Mouse (Mus musculus) gastrocnemius, postnatal 14 days (tissue): Measurements from ENCODE around the gene Mogs. TPM values are rescaled to one million over a fixed set of nuclear protein-coding genes. Genes with fewer than 3 reads are reported as not detected.

Experiments
- DNase-seq: peaks from one replicate; pipeline ENCODE4 v3.0.0; 2021; ENCODE audit warnings: mixed read lengths
- intact Hi-C: fragments of 180-260 bp; cut with DNase I; formaldehyde crosslinking; loops from one replicate; pipeline ENCODE4 v1.15.1; 2025; ENCODE audit warnings: low total_unique reads
- total RNA-seq, 2 experiments: library from RNA; stranded (reverse); gene quantifications; 2 replicates each; pipeline ENCODE4 v1.2.3; 2021

The Mogs gene
- total RNA-seq, 2 experiments from 2014 or later: 6.8 to 8.8 TPM

GRCm38 (mm10) chr6:83118825-83119733, 3.8 kb downstream of the Mogs start:
- no peak for DNase-seq

GRCm38 (mm10) chr6:83119734-83120051, 4.4 kb downstream of the Mogs start:
- DNase-seq: no peak
- intact Hi-C loops: loop anchor here (5.0 kb wide), 1 partner anchor 43 kb away; no protein-coding TSS in a partner anchor

More at GRCm38 (mm10) chr6:83118825-83119733, 3.8 kb downstream of the Mogs start:
- intact Hi-C loops: loop anchor here (5.0 kb wide), 1 partner anchor 43 kb away; no protein-coding TSS in a partner anchor

- intact Hi-C loops: no loop called here
Observed at GRCm38 (mm10) chr6:83120930-83121862, 5.9 kb downstream of the Mogs start, which contains the start of gene Wbp1. TSS of gene Wbp1 (minus strand) at chr6:83121559.

GRCm38 (mm10) chr6:83121863-83122710, 6.8 kb downstream of the Mogs start:
- intact Hi-C loops: no loop called here
- DNase-seq: peak; percentile 37

More at GRCm38 (mm10) chr6:83120930-83121862, 5.9 kb downstream of the Mogs start, which contains the start of gene Wbp1:
- peak; percentile 90 for DNase-seq

GRCm38 (mm10) chr6:83122961-83123360, 7.7 kb downstream of the Mogs start:
- intact Hi-C loops: no loop called here
- no peak for DNase-seq

- intact Hi-C loops: no loop called here
- peak; percentile 91 for DNase-seq
Observed at GRCm38 (mm10) chr6:83124851-83125312, 9.6 kb downstream of the Mogs start.

GRCm38 (mm10) chr6:83125331-83125730, 10.0 kb downstream of the Mogs start, which contains the start of gene Ino80b:
TSS of gene Ino80b (minus strand) at chr6:83125431.
- intact Hi-C loops: no loop called here

GRCm38 (mm10) chr6:83127419-83127818, 12.1 kb downstream of the Mogs start:
- intact Hi-C loops: no loop called here
- DNase-seq: no peak

More at GRCm38 (mm10) chr6:83125331-83125730, 10.0 kb downstream of the Mogs start, which contains the start of gene Ino80b:
- no peak for DNase-seq

GRCm38 (mm10) chr6:83131469-83132034, 16.3 kb downstream of the Mogs start:
- DNase-seq: no peak
- intact Hi-C loops: no loop called here

GRCm38 (mm10) chr6:83132176-83132919, 17.1 kb downstream of the Mogs start:
- no peak for DNase-seq

GRCm38 (mm10) chr6:83134226-83134625, 18.9 kb downstream of the Mogs start:
- no peak for DNase-seq
- intact Hi-C loops: no loop called here

More at GRCm38 (mm10) chr6:83132176-83132919, 17.1 kb downstream of the Mogs start:
- intact Hi-C loops: no loop called here

GRCm38 (mm10) chr6:83134951-83135513, 19.7 kb downstream of the Mogs start, which contains the start of gene Rtkn:
TSS of gene Rtkn (plus strand) at chr6:83135463.
- intact Hi-C loops: no loop called here
- DNase-seq: no peak

GRCm38 (mm10) chr6:83135571-83136161, 20.4 kb downstream of the Mogs start:
- peak; percentile 71 for DNase-seq
- intact Hi-C loops: no loop called here

- intact Hi-C loops: no loop called here
- no peak for DNase-seq
Observed at GRCm38 (mm10) chr6:83136291-83136880, 21.1 kb downstream of the Mogs start.

GRCm38 (mm10) chr6:83136881-83137575, 21.7 kb downstream of the Mogs start:
- peak; percentile 89 for DNase-seq
- intact Hi-C loops: no loop called here

- peak; percentile 96 for DNase-seq
- intact Hi-C loops: no loop called here
Observed at GRCm38 (mm10) chr6:83137576-83137950, 22.3 kb downstream of the Mogs start.
